Mouse (Mus musculus): ENCODE data around the gene Hnrnpa1.

The Hnrnpa1 gene

GRCm38 (mm10) chr15:103240160-103241028, at the start of gene Hnrnpa1:
Gene Hnrnpa1, plus strand, starts transcription at chr15:103240432.
- DNase-seq, result peak in 1 of 2 experiments; percentile 92

GRCm38 (mm10) chr15:103190531-103191462, 49.4 kb upstream of the Hnrnpa1 start:
- DNase-seq, result peak; percentile 71 to 73

GRCm38 (mm10) chr15:103193606-103194005, 46.6 kb upstream of the Hnrnpa1 start:
- DNase-seq, result no peak

- no peak for DNase-seq
These were observed 43.4 kb upstream of the Hnrnpa1 start for GRCm38 (mm10) chr15:103196835-103197234.

GRCm38 (mm10) chr15:103197785-103198184, 42.4 kb upstream of the Hnrnpa1 start:
- DNase-seq, result no peak

GRCm38 (mm10) chr15:103202088-103202793, 38.0 kb upstream of the Hnrnpa1 start:
- DNase-seq, result no peak

- peak; percentile 6 to 17 for DNase-seq
These were observed 35.1 kb upstream of the Hnrnpa1 start for GRCm38 (mm10) chr15:103205156-103205555.

GRCm38 (mm10) chr15:103214149-103214548, 26.1 kb upstream of the Hnrnpa1 start:
- no peak for DNase-seq

- DNase-seq, result peak; percentile 70 to 76
These were observed 25.0 kb upstream of the Hnrnpa1 start for GRCm38 (mm10) chr15:103214971-103215907.

- DNase-seq, result no peak
These were observed 24.2 kb upstream of the Hnrnpa1 start for GRCm38 (mm10) chr15:103216052-103216451.

- DNase-seq, result no peak
These were observed 19.4 kb upstream of the Hnrnpa1 start for GRCm38 (mm10) chr15:103220785-103221184.

- no peak for DNase-seq
These were observed 18.8 kb upstream of the Hnrnpa1 start for GRCm38 (mm10) chr15:103221386-103221785.

- DNase-seq, result no peak
These were observed 16.1 kb upstream of the Hnrnpa1 start for GRCm38 (mm10) chr15:103224161-103224560.

- no peak for DNase-seq
These were observed 13.2 kb upstream of the Hnrnpa1 start for GRCm38 (mm10) chr15:103227022-103227421.

GRCm38 (mm10) chr15:103227572-103227971, 12.7 kb upstream of the Hnrnpa1 start:
- no peak for DNase-seq

- no peak for DNase-seq
These were observed 11.3 kb upstream of the Hnrnpa1 start for GRCm38 (mm10) chr15:103228904-103229303.

- no peak for DNase-seq
These were observed 7.1 kb upstream of the Hnrnpa1 start for GRCm38 (mm10) chr15:103233119-103233518.

GRCm38 (mm10) chr15:103237295-103237694, 2.9 kb upstream of the Hnrnpa1 start:
- no peak for DNase-seq

GRCm38 (mm10) chr15:103239130-103239684, 1.0 kb upstream of the Hnrnpa1 start:
- peak; percentile 84 to 86 for DNase-seq

- peak; percentile 95 to 96 for DNase-seq
These were observed 510 bp upstream of the Hnrnpa1 start, which contains the start of gene Cbx5 for GRCm38 (mm10) chr15:103239685-103240159. Gene Cbx5, minus strand, starts transcription at chr15:103239816.
